Mouse (Mus musculus): ENCODE results near the gene Btg2. TPM values are rescaled to one million over a fixed set of nuclear protein-coding genes. Genes with fewer than 3 reads are reported as not detected.

Gene Btg2
- 69.4 and 76.8 TPM in 2 replicates for polyA plus RNA-seq (2015; fragmentation: Nextera tagmentation; extraction: Ambion mirVana)

GRCm38 (mm10) chr1:134078802-134079476 is at the start of gene Btg2:
Btg2 (minus strand) TSS chr1:134079120.
- H3K36me3 ChIP-seq: peaks cover 4% of the 10 kb centered on the region; the same call in 1 of the 2 replicates
- no peaks in the 10 kb centered on the region for H3K27me3 ChIP-seq
- H3K4me1 ChIP-seq: peaks cover 54% of the 10 kb centered on the region
- no peaks in the 10 kb centered on the region for H3K9me3 ChIP-seq
- peak within 1 kb of the TSS; percentile 93 for H3K9ac ChIP-seq (replicated peaks)
- ATAC-seq (replicated peaks): peak; percentile 93
- peak within 1 kb of the TSS; percentile 72 for H3K4me2 ChIP-seq (replicated peaks)
- H3K27ac ChIP-seq (replicated peaks): peak within 1 kb of the TSS; percentile 92
- peak within 1 kb of the TSS; percentile 91 for H3K4me3 ChIP-seq
- WGBS: under 1% methylated on average over 62 of the region's 62 CpGs

GRCm38 (mm10) chr1:134122195-134122594 is 43.3 kb upstream of the Btg2 start:
- Histone ChIP-seq H3K9ac (replicated peaks) (no peak overlapping the region), H3K4me2 (replicated peaks) (no peak overlapping the region), H3K4me3 (no peak overlapping the region), H3K4me1 (peaks cover 3% of the 10 kb centered on the region; the same call in 1 of the 2 replicates), H3K9me3 (no peaks in the 10 kb centered on the region), H3K36me3 (no peaks in the 10 kb centered on the region), H3K27me3 (no peaks in the 10 kb centered on the region), H3K27ac (replicated peaks) (no peak overlapping the region)
- no peak for ATAC-seq (replicated peaks)
- 52% methylated on average over 9 of the region's 9 CpGs for WGBS

- H3K36me3 ChIP-seq: no peaks in the 10 kb centered on the region
- H3K27ac ChIP-seq (replicated peaks): no peak overlapping the region
- WGBS: 5% methylated on average over 5 of the region's 5 CpGs
- no peaks in the 10 kb centered on the region for H3K9me3 ChIP-seq
- no peak overlapping the region for H3K4me3 ChIP-seq
- no peak overlapping the region; the same call in 1 of the 2 replicates for H3K4me2 ChIP-seq (replicated peaks)
- H3K27me3 ChIP-seq: no peaks in the 10 kb centered on the region
- ATAC-seq (replicated peaks): peak; percentile 78
- peaks cover 7% of the 10 kb centered on the region; the same call in 1 of the 2 replicates for H3K4me1 ChIP-seq
- no peak overlapping the region for H3K9ac ChIP-seq (replicated peaks)
Measured at GRCm38 (mm10) chr1:134120179-134120578, 41.3 kb upstream of the Btg2 start.

GRCm38 (mm10) chr1:134117110-134117509 is 38.2 kb upstream of the Btg2 start:
- H3K4me3 ChIP-seq: no peak overlapping the region
- peaks cover 7% of the 10 kb centered on the region; the same call in 1 of the 2 replicates for H3K4me1 ChIP-seq
- no peak for ATAC-seq (replicated peaks)
- H3K4me2 ChIP-seq (replicated peaks): no peak overlapping the region
- WGBS: 60% methylated on average over 5 of the region's 5 CpGs
- no peak overlapping the region for H3K9ac ChIP-seq (replicated peaks)
- no peaks in the 10 kb centered on the region for H3K36me3 ChIP-seq
- H3K27me3 ChIP-seq: no peaks in the 10 kb centered on the region
- no peak overlapping the region for H3K27ac ChIP-seq (replicated peaks)
- no peaks in the 10 kb centered on the region for H3K9me3 ChIP-seq

GRCm38 (mm10) chr1:134115424-134115823 is 36.5 kb upstream of the Btg2 start:
- H3K4me3 ChIP-seq: no peak overlapping the region

GRCm38 (mm10) chr1:134114730-134115129 is 35.8 kb upstream of the Btg2 start:
- Histone ChIP-seq H3K27me3 (no peaks in the 10 kb centered on the region), H3K4me2 (replicated peaks) (no peak overlapping the region), H3K4me3 (no peak overlapping the region), H3K27ac (replicated peaks) (no peak overlapping the region), H3K9ac (replicated peaks) (no peak overlapping the region), H3K36me3 (no peaks in the 10 kb centered on the region), H3K9me3 (no peaks in the 10 kb centered on the region), H3K4me1 (peaks cover 4% of the 10 kb centered on the region; the same call in 1 of the 2 replicates)
- no peak for ATAC-seq (replicated peaks)
- WGBS: 90% methylated on average over 13 of the region's 13 CpGs

More at GRCm38 (mm10) chr1:134115424-134115823, 36.5 kb upstream of the Btg2 start:
- no peak for ATAC-seq (replicated peaks)
- H3K36me3 ChIP-seq: no peaks in the 10 kb centered on the region
- 64% methylated on average over 8 of the region's 8 CpGs for WGBS
- H3K27me3 ChIP-seq: no peaks in the 10 kb centered on the region
- H3K27ac ChIP-seq (replicated peaks): no peak overlapping the region
- no peak overlapping the region for H3K9ac ChIP-seq (replicated peaks)
- H3K4me2 ChIP-seq (replicated peaks): no peak overlapping the region
- H3K4me1 ChIP-seq: peaks cover 6% of the 10 kb centered on the region; the same call in 1 of the 2 replicates
- no peaks in the 10 kb centered on the region for H3K9me3 ChIP-seq

- Histone ChIP-seq H3K27me3 (no peaks in the 10 kb centered on the region), H3K9me3 (no peaks in the 10 kb centered on the region)
- WGBS: 91% methylated on average over 7 of the region's 7 CpGs
Measured at GRCm38 (mm10) chr1:134114018-134114417, 35.1 kb upstream of the Btg2 start.

GRCm38 (mm10) chr1:134113560-134113959 is 34.6 kb upstream of the Btg2 start:
- Histone ChIP-seq H3K36me3 (no peaks in the 10 kb centered on the region), H3K27me3 (no peaks in the 10 kb centered on the region), H3K9me3 (no peaks in the 10 kb centered on the region), H3K4me2 (replicated peaks) (no peak overlapping the region), H3K4me1 (peaks cover 4% of the 10 kb centered on the region; the same call in 1 of the 2 replicates), H3K4me3 (no peak overlapping the region), H3K9ac (replicated peaks) (no peak overlapping the region), H3K27ac (replicated peaks) (no peak overlapping the region)
- 73% methylated on average over 5 of the region's 5 CpGs for WGBS
- ATAC-seq (replicated peaks): no peak

More at GRCm38 (mm10) chr1:134114018-134114417, 35.1 kb upstream of the Btg2 start:
- Histone ChIP-seq H3K4me2 (replicated peaks) (no peak overlapping the region), H3K9ac (replicated peaks) (no peak overlapping the region), H3K27ac (replicated peaks) (no peak overlapping the region), H3K36me3 (no peaks in the 10 kb centered on the region), H3K4me3 (no peak overlapping the region), H3K4me1 (peaks cover 4% of the 10 kb centered on the region; the same call in 1 of the 2 replicates)
- no peak for ATAC-seq (replicated peaks)

- H3K36me3 ChIP-seq: no peaks in the 10 kb centered on the region
- H3K4me2 ChIP-seq (replicated peaks): no peak within 1 kb of the TSS
- no peak within 1 kb of the TSS for H3K9ac ChIP-seq (replicated peaks)
- no peak for ATAC-seq (replicated peaks)
- H3K4me3 ChIP-seq: no peak within 1 kb of the TSS
- WGBS: 83% methylated on average over 4 of the region's 4 CpGs
- no peaks in the 10 kb centered on the region for H3K27me3 ChIP-seq
- no peaks in the 10 kb centered on the region for H3K9me3 ChIP-seq
- peaks cover 4% of the 10 kb centered on the region; the same call in 1 of the 2 replicates for H3K4me1 ChIP-seq
- H3K27ac ChIP-seq (replicated peaks): no peak within 1 kb of the TSS
Measured at GRCm38 (mm10) chr1:134110979-134111378, 32.1 kb upstream of the Btg2 start, which contains the start of gene Chit1. Chit1 (plus strand) TSS chr1:134111242.

GRCm38 (mm10) chr1:134110449-134110848 is 31.5 kb upstream of the Btg2 start:
- Histone ChIP-seq H3K9ac (replicated peaks) (no peak overlapping the region), H3K4me3 (no peak overlapping the region), H3K4me1 (no peaks in the 10 kb centered on the region; the same call in 1 of the 2 replicates), H3K36me3 (no peaks in the 10 kb centered on the region), H3K27me3 (no peaks in the 10 kb centered on the region), H3K9me3 (no peaks in the 10 kb centered on the region), H3K27ac (replicated peaks) (no peak overlapping the region), H3K4me2 (replicated peaks) (no peak overlapping the region)
- no peak for ATAC-seq (replicated peaks)
- 91% methylated on average over 5 of the region's 5 CpGs for WGBS

GRCm38 (mm10) chr1:134110015-134110414 is 31.1 kb upstream of the Btg2 start:
- 0 out of 2 replicates have a peak, but pooled peaks have one; percentile 33 for ATAC-seq (replicated peaks)
- no peak overlapping the region for H3K27ac ChIP-seq (replicated peaks)
- no peak overlapping the region for H3K9ac ChIP-seq (replicated peaks)
- no peaks in the 10 kb centered on the region for H3K36me3 ChIP-seq
- H3K4me2 ChIP-seq (replicated peaks): no peak overlapping the region
- H3K4me1 ChIP-seq: no peaks in the 10 kb centered on the region
- 88% methylated on average over 3 of the region's 3 CpGs for WGBS
- no peaks in the 10 kb centered on the region for H3K27me3 ChIP-seq
- no peak overlapping the region for H3K4me3 ChIP-seq
- no peaks in the 10 kb centered on the region for H3K9me3 ChIP-seq

- no peak for ATAC-seq (replicated peaks)
- Histone ChIP-seq H3K27ac (replicated peaks) (no peak overlapping the region), H3K4me3 (no peak overlapping the region), H3K36me3 (no peaks in the 10 kb centered on the region), H3K27me3 (no peaks in the 10 kb centered on the region), H3K9me3 (no peaks in the 10 kb centered on the region), H3K9ac (replicated peaks) (no peak overlapping the region), H3K4me2 (replicated peaks) (no peak overlapping the region), H3K4me1 (no peaks in the 10 kb centered on the region)
- 90% methylated on average over 7 of the region's 7 CpGs for WGBS
Measured at GRCm38 (mm10) chr1:134107777-134108176, 28.9 kb upstream of the Btg2 start.
